Mouse (Mus musculus): ENCODE measurements around the gene Pif1.

Pif1 gene

GRCm38 (mm10) chr9:65592721-65593120 is 5.8 kb downstream of the Pif1 start:
- no peak for DNase-seq (ENCODE audit: low read depth in 1 of 2, low spot score in 2 of 2)

GRCm38 (mm10) chr9:65593596-65593995 is 6.6 kb downstream of the Pif1 start:
- no peak for DNase-seq (ENCODE audit: low read depth in 1 of 2, low spot score in 2 of 2)

- no peak for DNase-seq (ENCODE audit: low read depth in 1 of 2, low spot score in 2 of 2)
These were observed 11.8 kb downstream of the Pif1 start for GRCm38 (mm10) chr9:65598765-65599249.

- DNase-seq (ENCODE audit: low read depth in 1 of 2, low spot score in 2 of 2): no peak
These were observed 14.0 kb downstream of the Pif1 start for GRCm38 (mm10) chr9:65600951-65601350.

GRCm38 (mm10) chr9:65603401-65604102 is 16.6 kb downstream of the Pif1 start:
- DNase-seq (ENCODE audit: low read depth in 1 of 2, low spot score in 2 of 2): no peak

- no peak for DNase-seq (ENCODE audit: low read depth in 1 of 2, low spot score in 2 of 2)
These were observed 18.6 kb downstream of the Pif1 start for GRCm38 (mm10) chr9:65605471-65606136.

GRCm38 (mm10) chr9:65606321-65607109 is 19.6 kb downstream of the Pif1 start:
- DNase-seq (ENCODE audit: low read depth in 1 of 2, low spot score in 2 of 2): no peak

GRCm38 (mm10) chr9:65607120-65607519 is 20.2 kb downstream of the Pif1 start:
- no peak for DNase-seq (ENCODE audit: low read depth in 1 of 2, low spot score in 2 of 2)

GRCm38 (mm10) chr9:65611969-65612486 is 25.1 kb downstream of the Pif1 start:
- DNase-seq (ENCODE audit: low read depth in 1 of 2, low spot score in 2 of 2): no peak

- DNase-seq (ENCODE audit: low read depth in 1 of 2, low spot score in 2 of 2): no peak
These were observed 26.1 kb downstream of the Pif1 start for GRCm38 (mm10) chr9:65613098-65613497.

GRCm38 (mm10) chr9:65619311-65619710 is 32.4 kb downstream of the Pif1 start:
- DNase-seq (ENCODE audit: low read depth in 1 of 2, low spot score in 2 of 2): no peak

GRCm38 (mm10) chr9:65621196-65621595 is 34.2 kb downstream of the Pif1 start:
- no peak for DNase-seq (ENCODE audit: low read depth in 1 of 2, low spot score in 2 of 2)

- DNase-seq (ENCODE audit: low read depth in 1 of 2, low spot score in 2 of 2): no peak
These were observed 34.7 kb downstream of the Pif1 start for GRCm38 (mm10) chr9:65621666-65622065.

GRCm38 (mm10) chr9:65622826-65623225 is 35.9 kb downstream of the Pif1 start:
- no peak for DNase-seq (ENCODE audit: low read depth in 1 of 2, low spot score in 2 of 2)

- no peak for DNase-seq (ENCODE audit: low read depth in 1 of 2, low spot score in 2 of 2)
These were observed 37.3 kb downstream of the Pif1 start for GRCm38 (mm10) chr9:65624266-65624665.

- DNase-seq (ENCODE audit: low read depth in 1 of 2, low spot score in 2 of 2): no peak
These were observed 42.2 kb downstream of the Pif1 start, which contains the start of gene Rbpms2 for GRCm38 (mm10) chr9:65629025-65629766. Gene Rbpms2, plus strand, starts transcription at chr9:65629648.

- no peak for DNase-seq (ENCODE audit: low read depth in 1 of 2, low spot score in 2 of 2)
These were observed 43.0 kb downstream of the Pif1 start for GRCm38 (mm10) chr9:65629767-65630630.

GRCm38 (mm10) chr9:65630631-65631353 is 43.8 kb downstream of the Pif1 start:
- no peak for DNase-seq (ENCODE audit: low read depth in 1 of 2, low spot score in 2 of 2)

- DNase-seq (ENCODE audit: low read depth in 1 of 2, low spot score in 2 of 2): no peak
These were observed 44.5 kb downstream of the Pif1 start for GRCm38 (mm10) chr9:65631354-65632021.
